Mouse (Mus musculus): ENCODE data around the gene 4931428L18Rik.

- no peak for TF ChIP-seq CTCF (IDR thresholded peaks at IDR 0.05 in 2 of 3, conservative IDR thresholded peaks at IDR 0.05 in 1 of 3; ENCODE audit: control insufficient read depth in 1 of 3, insufficient read depth in 1 of 3, low read depth in 2 of 3, low read length in 3 of 3, poor library complexity in 1 of 3, severe bottlenecking in 1 of 3)
- no peak for TF ChIP-seq POLR2AphosphoS2 (IDR thresholded peaks at IDR 0.05; ENCODE audit: low read length)
- no peak for TF ChIP-seq EP300 (IDR thresholded peaks at IDR 0.05; ENCODE audit: low read depth in 1 of 2, low read length in 2 of 2)
- no peak for TF ChIP-seq MYC (IDR thresholded peaks at IDR 0.05; ENCODE audit: low read depth, low read length)
- no peak for TF ChIP-seq ZNF384 (IDR thresholded peaks at IDR 0.05; ENCODE audit: low read depth, low read length)
- TF ChIP-seq CHD2 (IDR thresholded peaks at IDR 0.05; ENCODE audit: low read length), result no peak
- TF ChIP-seq ETS1 (IDR thresholded peaks at IDR 0.05; ENCODE audit: low read depth, low read length), result no peak
Observed at GRCm38 (mm10) chr1:31015261-31015660, 207.2 kb downstream of the 4931428L18Rik start.

Measured in MEL (cell line).